Mouse (Mus musculus): ENCODE results near the gene Sde2. TPM values are rescaled to one million over a fixed set of nuclear protein-coding genes. Genes with fewer than 3 reads are reported as not detected.

Gene Sde2
- polyA plus RNA-seq, 1 experiment from 2014 or later, result 18.8 TPM

DNA sequence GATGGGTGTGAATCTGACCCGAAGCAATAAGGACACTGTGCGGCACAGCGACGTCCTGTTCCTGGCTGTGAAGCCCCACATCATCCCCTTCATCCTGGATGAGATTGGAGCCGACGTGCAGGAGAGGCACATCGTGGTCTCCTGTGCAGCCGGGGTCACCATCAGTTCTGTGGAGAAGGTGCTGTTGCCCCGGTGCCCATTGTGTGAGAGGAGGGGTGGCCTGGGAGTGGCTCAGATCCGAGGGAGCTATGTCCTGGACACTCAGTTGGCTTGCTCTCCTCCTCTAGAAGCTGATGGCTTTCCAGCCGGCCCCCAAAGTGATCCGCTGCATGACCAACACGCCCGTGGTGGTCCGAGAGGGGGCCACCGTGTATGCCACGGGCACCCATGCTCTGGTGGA is 54.9 kb downstream of the Sde2 start:
- no peak for ATAC-seq (ENCODE audit: low FRiP score, low TSS enrichment)
- H3K9me3 ChIP-seq (ENCODE audit: control insufficient read depth, low read length), result no peaks in the 10 kb centered on the region
- DNase-seq (ENCODE audit: low spot score), result no peak
- no peak overlapping the region for H3K4me2 ChIP-seq (replicated peaks; ENCODE audit: low read depth)
- TF ChIP-seq EP300 (optimal IDR thresholded peaks at IDR 0.05) (no peak), CTCF (IDR thresholded peaks at IDR 0.05; ENCODE audit: low read depth) (no peak)
- H3K27ac ChIP-seq (replicated peaks), result no peak overlapping the region
- peaks cover 11% of the 10 kb centered on the region; the same call in 1 of the 2 replicates for H3K36me3 ChIP-seq (ENCODE audit: control insufficient read depth, insufficient read depth, low read length)
- H3K9ac ChIP-seq (ENCODE audit: low read length), result 0 out of 2 replicates have a peak overlapping the region, but pooled peaks have one; percentile 48
- no peak overlapping the region for H3K4me3 ChIP-seq (ENCODE audit: low read depth, low read length)
- no peaks in the 10 kb centered on the region for H3K27me3 ChIP-seq (ENCODE audit: control insufficient read depth, insufficient read depth, low read length)
- H3K4me1 ChIP-seq (replicated peaks; ENCODE audit: control insufficient read depth, insufficient read depth), result 0 out of 2 replicates have a peak, but pooled peaks cover 3% of the 10 kb centered on the region
- WGBS, result 92% methylated on average over 17 of the region's 17 CpGs

DNA sequence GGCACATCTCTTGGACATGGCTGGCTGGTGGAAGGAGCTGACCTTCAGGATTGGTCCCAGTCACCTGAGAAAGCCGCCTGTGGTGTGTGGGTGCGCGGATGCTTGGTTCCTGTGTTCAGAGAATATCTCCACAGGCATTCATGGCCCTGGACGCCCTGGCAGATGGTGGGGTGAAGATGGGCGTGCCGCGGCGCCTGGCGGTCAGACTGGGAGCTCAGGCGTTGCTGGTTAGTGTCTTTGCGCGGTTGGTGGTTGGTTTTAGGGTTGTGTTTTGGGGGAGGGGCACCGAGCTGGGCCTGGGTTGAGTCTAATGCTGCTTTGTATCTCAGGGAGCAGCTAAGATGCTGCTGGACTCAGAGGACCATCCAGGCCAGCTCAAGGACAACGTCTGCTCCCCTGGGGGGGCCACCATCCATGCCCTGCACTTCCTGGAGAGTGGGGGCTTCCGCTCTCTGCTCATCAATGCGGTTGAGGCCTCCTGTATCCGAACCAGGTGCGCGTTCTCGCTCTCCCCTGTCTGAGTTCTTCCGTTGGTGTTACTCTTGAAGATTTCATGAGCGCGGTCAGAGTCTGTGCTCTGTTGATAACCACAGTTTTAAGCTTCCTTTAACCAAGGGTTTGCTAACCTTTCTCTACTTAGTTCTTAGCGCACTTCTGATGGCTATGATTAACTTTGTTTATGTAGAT is 55.7 kb downstream of the Sde2 start:
- TF ChIP-seq EP300 (optimal IDR thresholded peaks at IDR 0.05) (no peak), CTCF (IDR thresholded peaks at IDR 0.05; ENCODE audit: low read depth) (no peak)
- H3K36me3 ChIP-seq (ENCODE audit: control insufficient read depth, insufficient read depth, low read length), result peaks cover 11% of the 10 kb centered on the region; the same call in 1 of the 2 replicates
- no peak overlapping the region for H3K9ac ChIP-seq (ENCODE audit: low read length)
- no peak overlapping the region for H3K4me3 ChIP-seq (ENCODE audit: low read depth, low read length)
- H3K4me2 ChIP-seq (replicated peaks; ENCODE audit: low read depth), result no peak overlapping the region
- no peaks in the 10 kb centered on the region for H3K27me3 ChIP-seq (ENCODE audit: control insufficient read depth, insufficient read depth, low read length)
- DNase-seq (ENCODE audit: low spot score) (no peak), ATAC-seq (ENCODE audit: low FRiP score, low TSS enrichment) (no peak)
- H3K4me1 ChIP-seq (replicated peaks; ENCODE audit: control insufficient read depth, insufficient read depth), result 0 out of 2 replicates have a peak, but pooled peaks cover 3% of the 10 kb centered on the region
- no peak overlapping the region for H3K27ac ChIP-seq (replicated peaks)
- 87% methylated on average over 24 of the region's 24 CpGs for WGBS
- no peaks in the 10 kb centered on the region for H3K9me3 ChIP-seq (ENCODE audit: control insufficient read depth, low read length)

DNA sequence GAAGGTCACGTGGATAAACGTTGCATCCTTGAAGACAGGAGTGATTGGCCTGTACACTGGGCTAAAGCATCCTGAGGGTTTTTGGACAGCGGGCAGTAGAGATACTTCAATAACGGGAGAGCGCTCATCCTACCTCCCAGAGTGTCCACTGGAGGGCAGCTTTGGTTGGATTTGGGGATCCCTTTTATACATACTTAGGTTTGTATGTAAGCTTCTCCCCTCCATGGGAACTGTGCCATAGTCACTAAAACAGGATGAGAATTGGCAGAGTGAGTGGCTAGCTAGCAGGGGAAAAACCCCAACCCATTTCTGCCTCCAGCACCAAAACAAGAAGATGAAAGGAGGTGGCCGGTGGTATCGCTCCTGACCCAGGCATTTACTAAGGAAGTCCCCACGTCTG is 60.2 kb downstream of the Sde2 start:
- no peaks in the 10 kb centered on the region for H3K4me1 ChIP-seq (replicated peaks; ENCODE audit: control insufficient read depth, insufficient read depth)
- ATAC-seq (ENCODE audit: low FRiP score, low TSS enrichment) (no peak), DNase-seq (ENCODE audit: low spot score) (no peak)
- H3K27ac ChIP-seq (replicated peaks), result no peak overlapping the region
- no peaks in the 10 kb centered on the region for H3K9me3 ChIP-seq (ENCODE audit: control insufficient read depth, low read length)
- WGBS, result 43% methylated on average over 8 of the region's 8 CpGs
- no peak overlapping the region for H3K4me3 ChIP-seq (ENCODE audit: low read depth, low read length)
- H3K27me3 ChIP-seq (ENCODE audit: control insufficient read depth, insufficient read depth, low read length), result no peaks in the 10 kb centered on the region
- H3K4me2 ChIP-seq (replicated peaks; ENCODE audit: low read depth), result peak overlapping the region; percentile 11; the same call in 1 of the 2 replicates
- TF ChIP-seq EP300 (optimal IDR thresholded peaks at IDR 0.05), result no peak
- TF ChIP-seq CTCF (IDR thresholded peaks at IDR 0.05; ENCODE audit: low read depth), result peak; percentile 71
- no peak overlapping the region for H3K9ac ChIP-seq (ENCODE audit: low read length)
- H3K36me3 ChIP-seq (ENCODE audit: control insufficient read depth, insufficient read depth, low read length), result peaks cover 11% of the 10 kb centered on the region; the same call in 1 of the 2 replicates

DNA sequence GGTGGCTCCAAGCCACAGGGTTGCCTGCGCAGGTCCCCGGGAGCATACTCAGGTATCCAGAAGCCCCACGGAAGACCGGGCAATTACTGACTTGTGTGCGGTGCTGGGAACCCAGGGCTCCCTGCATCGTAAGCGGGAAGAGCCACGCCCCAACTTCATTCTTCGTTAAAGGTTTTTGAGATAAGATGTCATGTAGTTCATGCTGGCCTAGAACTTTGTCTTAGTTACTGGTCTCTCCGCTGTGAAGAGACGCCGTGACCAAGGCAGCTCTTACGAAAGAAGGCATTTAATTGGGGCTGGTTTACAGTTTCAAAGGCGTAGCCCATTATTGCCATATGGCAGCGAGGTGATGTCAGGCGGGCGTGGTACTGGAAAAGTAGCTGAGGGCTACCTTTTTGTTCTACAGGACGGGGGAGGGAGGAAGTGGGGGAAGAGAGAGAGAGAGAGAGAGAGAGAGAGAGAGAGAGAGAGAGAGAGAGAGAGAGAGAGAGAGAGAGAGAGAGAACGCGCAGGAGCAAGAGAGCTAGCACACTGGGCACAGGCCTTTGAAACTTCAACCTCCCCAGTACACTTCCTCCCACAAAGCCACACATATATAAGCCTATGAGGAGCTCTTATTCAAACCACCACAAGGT is 60.8 kb downstream of the Sde2 start:
- Histone ChIP-seq H3K36me3 (ENCODE audit: control insufficient read depth, insufficient read depth, low read length) (peaks cover 6% of the 10 kb centered on the region; the same call in 1 of the 2 replicates), H3K9ac (ENCODE audit: low read length) (no peak overlapping the region), H3K27ac (replicated peaks) (no peak overlapping the region), H3K4me3 (ENCODE audit: low read depth, low read length) (no peak overlapping the region), H3K4me2 (replicated peaks; ENCODE audit: low read depth) (peak overlapping the region; percentile 11; the same call in 1 of the 2 replicates), H3K27me3 (ENCODE audit: control insufficient read depth, insufficient read depth, low read length) (no peaks in the 10 kb centered on the region), H3K9me3 (ENCODE audit: control insufficient read depth, low read length) (no peaks in the 10 kb centered on the region), H3K4me1 (replicated peaks; ENCODE audit: control insufficient read depth, insufficient read depth) (no peaks in the 10 kb centered on the region)
- 41% methylated on average over 20 of the region's 20 CpGs for WGBS
- DNase-seq (ENCODE audit: low spot score) (peak; percentile 64), ATAC-seq (ENCODE audit: low FRiP score, low TSS enrichment) (peak; percentile 56)
- TF ChIP-seq EP300 (optimal IDR thresholded peaks at IDR 0.05), result no peak
- TF ChIP-seq CTCF (IDR thresholded peaks at IDR 0.05; ENCODE audit: low read depth), result no peak

DNA sequence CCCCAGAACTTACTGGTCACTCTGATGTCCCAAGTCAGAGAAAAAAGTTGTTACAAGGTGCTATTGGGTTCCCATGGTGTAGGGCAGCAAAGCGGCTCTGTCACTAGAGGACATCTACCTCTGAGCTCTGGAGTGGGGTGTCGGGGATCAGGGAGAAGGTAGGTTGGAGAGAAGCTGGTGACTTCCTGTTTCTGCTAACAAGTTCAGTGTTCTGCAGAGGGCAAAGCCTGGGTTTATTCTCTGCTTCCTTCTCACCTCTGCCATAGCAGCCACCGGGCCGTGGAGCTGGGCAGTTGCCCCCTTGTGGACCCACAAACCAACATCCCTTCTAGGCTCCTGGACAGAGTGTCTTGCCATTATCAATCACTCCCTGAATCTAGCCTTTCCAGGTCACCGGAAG is 61.9 kb downstream of the Sde2 start:
- Histone ChIP-seq H3K27me3 (ENCODE audit: control insufficient read depth, insufficient read depth, low read length) (no peaks in the 10 kb centered on the region), H3K9ac (ENCODE audit: low read length) (no peak overlapping the region), H3K9me3 (ENCODE audit: control insufficient read depth, low read length) (no peaks in the 10 kb centered on the region), H3K27ac (replicated peaks) (no peak overlapping the region), H3K4me1 (replicated peaks; ENCODE audit: control insufficient read depth, insufficient read depth) (no peaks in the 10 kb centered on the region), H3K4me2 (replicated peaks; ENCODE audit: low read depth) (no peak overlapping the region), H3K36me3 (ENCODE audit: control insufficient read depth, insufficient read depth, low read length) (no peaks in the 10 kb centered on the region), H3K4me3 (ENCODE audit: low read depth, low read length) (no peak overlapping the region)
- ATAC-seq (ENCODE audit: low FRiP score, low TSS enrichment), result no peak
- 87% methylated on average over 5 of the region's 5 CpGs for WGBS
- TF ChIP-seq EP300 (optimal IDR thresholded peaks at IDR 0.05) (no peak), CTCF (IDR thresholded peaks at IDR 0.05; ENCODE audit: low read depth) (no peak)
- no peak for DNase-seq (ENCODE audit: low spot score)

DNA sequence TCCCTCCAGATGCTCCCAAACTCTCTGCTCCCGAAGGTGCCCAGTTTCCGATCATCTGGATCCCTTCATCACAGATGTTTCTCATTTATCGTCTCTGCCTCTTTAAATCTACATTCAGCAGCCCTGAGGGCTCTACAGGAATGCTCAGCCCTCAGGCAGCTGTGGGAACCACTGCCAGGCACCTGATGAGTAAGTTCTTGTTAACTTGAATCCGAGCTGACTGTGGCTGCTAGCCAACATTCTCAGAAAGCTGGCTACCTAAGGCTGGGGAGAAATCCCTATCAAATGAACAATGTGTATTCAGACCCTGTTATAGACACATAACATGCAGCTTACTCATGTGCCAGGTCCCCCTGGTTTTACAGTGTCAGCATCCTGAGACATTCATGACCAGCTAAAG is 62.9 kb downstream of the Sde2 start:
- H3K4me1 ChIP-seq (replicated peaks; ENCODE audit: control insufficient read depth, insufficient read depth), result no peaks in the 10 kb centered on the region
- H3K27ac ChIP-seq (replicated peaks), result no peak overlapping the region
- H3K9ac ChIP-seq (ENCODE audit: low read length), result no peak overlapping the region
- H3K4me2 ChIP-seq (replicated peaks; ENCODE audit: low read depth), result no peak overlapping the region
- H3K9me3 ChIP-seq (ENCODE audit: control insufficient read depth, low read length), result no peaks in the 10 kb centered on the region
- H3K36me3 ChIP-seq (ENCODE audit: control insufficient read depth, insufficient read depth, low read length), result no peaks in the 10 kb centered on the region
- H3K27me3 ChIP-seq (ENCODE audit: control insufficient read depth, insufficient read depth, low read length), result no peaks in the 10 kb centered on the region
- DNase-seq (ENCODE audit: low spot score), result peak; percentile 52
- 32% methylated on average over 4 of the region's 4 CpGs for WGBS
- TF ChIP-seq EP300 (optimal IDR thresholded peaks at IDR 0.05) (no peak), CTCF (IDR thresholded peaks at IDR 0.05; ENCODE audit: low read depth) (no peak)
- ATAC-seq (ENCODE audit: low FRiP score, low TSS enrichment), result peak; percentile 41
- no peak overlapping the region for H3K4me3 ChIP-seq (ENCODE audit: low read depth, low read length)
